Mouse (Mus musculus) liver, postnatal 0 days (tissue): Measurements from ENCODE around the gene Hdac9.

Experiments
- CTCF ChIP-seq: sonication (generic); IDR thresholded peaks from 2 replicates; pipeline ENCODE4 v1.5.1; 2016; ENCODE audit warnings: antibody characterized with exemption, low read depth
- EP300 ChIP-seq: IDR thresholded peaks from 2 replicates; pipeline ENCODE4 v1.6.1; 2016; ENCODE audit warnings: antibody characterized with exemption, low read depth, mild to moderate bottlenecking

DNA sequence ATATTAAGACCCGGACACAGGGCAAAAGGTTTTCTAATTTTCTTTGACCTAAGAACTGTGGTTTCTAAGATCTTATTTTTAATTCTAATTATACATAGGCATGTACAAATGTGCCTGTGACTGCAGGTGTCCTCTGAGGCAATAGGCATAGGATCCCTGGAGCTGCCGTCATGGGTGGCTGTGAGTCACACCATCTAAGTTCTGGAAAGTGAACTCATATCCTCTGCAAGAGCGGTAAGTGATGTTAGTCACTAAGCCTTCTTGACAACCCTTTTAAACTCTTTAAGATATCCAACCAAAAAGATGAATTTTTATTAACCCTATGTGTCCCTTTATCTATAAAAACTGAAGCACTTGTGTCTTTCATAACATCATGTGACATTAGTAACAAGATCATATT, 304.4 kb downstream of the Hdac9 start:
- no peak for TF ChIP-seq CTCF
- no peak for TF ChIP-seq EP300
